Mouse (Mus musculus): Measurements from ENCODE around the gene Hrg.

GRCm38 (mm10) chr16:22919971-22920854 is 30.7 kb upstream of the Hrg start:
- TF ChIP-seq POLR2A (IDR thresholded peaks at IDR 0.05; ENCODE audit: control insufficient read depth in 1 of 2, insufficient read depth in 1 of 2, low read depth in 1 of 2, low read length in 2 of 2, poor library complexity in 1 of 2) = no peak
- TF ChIP-seq MAZ (IDR thresholded peaks at IDR 0.05; ENCODE audit: low read depth, low read length) = no peak
